Mouse (Mus musculus) ovary, postnatal 10 days (tissue): ENCODE measurements around the gene Rapgef5.

ENCODE experiments used
- DNase-seq: peaks from one replicate; pipeline ENCODE4 v3.0.0; 2022; ENCODE audit warnings: low spot score

Rapgef5 gene

GRCm38 (mm10) chr12:117619523-117620023 is 103.3 kb downstream of the Rapgef5 start:
- no peak for DNase-seq

- DNase-seq, result no peak
Observed at GRCm38 (mm10) chr12:117622972-117623371, 106.7 kb downstream of the Rapgef5 start.

- DNase-seq, result no peak
Observed at GRCm38 (mm10) chr12:117627311-117627710, 111.0 kb downstream of the Rapgef5 start.

GRCm38 (mm10) chr12:117628321-117629093 is 112.2 kb downstream of the Rapgef5 start:
- DNase-seq, result no peak

GRCm38 (mm10) chr12:117632133-117632532 is 115.9 kb downstream of the Rapgef5 start:
- DNase-seq, result no peak

- no peak for DNase-seq
Observed at GRCm38 (mm10) chr12:117636139-117636772, 120.0 kb downstream of the Rapgef5 start.

- DNase-seq, result no peak
Observed at GRCm38 (mm10) chr12:117636969-117637368, 120.7 kb downstream of the Rapgef5 start.

GRCm38 (mm10) chr12:117638833-117639232 is 122.6 kb downstream of the Rapgef5 start:
- DNase-seq, result no peak

- DNase-seq, result no peak
Observed at GRCm38 (mm10) chr12:117639356-117640121, 123.3 kb downstream of the Rapgef5 start.

GRCm38 (mm10) chr12:117642512-117642911 is 126.2 kb downstream of the Rapgef5 start:
- DNase-seq, result no peak

- DNase-seq, result no peak
Observed at GRCm38 (mm10) chr12:117645771-117646170, 129.5 kb downstream of the Rapgef5 start.

- no peak for DNase-seq
Observed at GRCm38 (mm10) chr12:117653920-117654472, 137.7 kb downstream of the Rapgef5 start.

- DNase-seq, result no peak
Observed at GRCm38 (mm10) chr12:117656935-117657334, 140.7 kb downstream of the Rapgef5 start.

GRCm38 (mm10) chr12:117657766-117658165 is 141.5 kb downstream of the Rapgef5 start:
- DNase-seq, result no peak

GRCm38 (mm10) chr12:117658821-117659220 is 142.5 kb downstream of the Rapgef5 start:
- DNase-seq, result no peak

- no peak for DNase-seq
Observed at GRCm38 (mm10) chr12:117660361-117660760, 144.1 kb downstream of the Rapgef5 start.

- no peak for DNase-seq
Observed at GRCm38 (mm10) chr12:117661871-117662270, 145.6 kb downstream of the Rapgef5 start.

- no peak for DNase-seq
Observed at GRCm38 (mm10) chr12:117663637-117664036, 147.4 kb downstream of the Rapgef5 start.

- no peak for DNase-seq
Observed at GRCm38 (mm10) chr12:117664644-117665043, 148.4 kb downstream of the Rapgef5 start.

- no peak for DNase-seq
Observed at GRCm38 (mm10) chr12:117666391-117666790, 150.1 kb downstream of the Rapgef5 start.

GRCm38 (mm10) chr12:117669610-117670400 is 153.5 kb downstream of the Rapgef5 start:
- DNase-seq, result no peak
